Mouse (Mus musculus): ENCODE results near the gene Klk10.

Gene Klk10

GRCm38 (mm10) chr7:43796355-43796754 is 15.5 kb downstream of the Klk10 start:
- DNase-seq (ENCODE audit: low read depth, low spot score), result no peak

DNA sequence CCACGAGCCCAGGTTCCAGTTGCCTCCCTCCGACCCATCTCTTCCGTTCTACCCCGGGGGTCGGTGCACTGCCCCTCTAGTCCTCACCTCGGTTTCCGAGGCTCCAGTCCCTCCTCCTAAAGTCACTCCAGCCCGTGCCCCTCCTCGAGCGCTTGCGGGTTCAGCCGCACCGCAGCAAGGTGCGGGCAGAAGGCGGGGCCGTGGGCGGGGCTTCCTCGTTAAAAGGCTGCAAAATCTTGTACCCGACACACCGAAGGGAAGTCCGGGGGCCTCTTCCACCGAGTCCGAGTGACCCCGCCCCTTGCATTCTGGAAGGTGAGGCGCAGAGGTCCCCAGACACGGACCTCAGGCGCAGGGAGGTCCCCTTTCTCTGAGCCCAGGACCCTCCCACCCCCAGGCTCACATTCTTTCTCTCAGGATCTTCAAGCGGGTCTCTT is 16.5 kb downstream of the Klk10 start, which contains the start of gene Klk8:
Gene Klk8 (plus strand): TSS at position 245 of the 437 bp plus-strand sequence.
- peak; percentile 11 for DNase-seq (ENCODE audit: low read depth, low spot score)

DNA sequence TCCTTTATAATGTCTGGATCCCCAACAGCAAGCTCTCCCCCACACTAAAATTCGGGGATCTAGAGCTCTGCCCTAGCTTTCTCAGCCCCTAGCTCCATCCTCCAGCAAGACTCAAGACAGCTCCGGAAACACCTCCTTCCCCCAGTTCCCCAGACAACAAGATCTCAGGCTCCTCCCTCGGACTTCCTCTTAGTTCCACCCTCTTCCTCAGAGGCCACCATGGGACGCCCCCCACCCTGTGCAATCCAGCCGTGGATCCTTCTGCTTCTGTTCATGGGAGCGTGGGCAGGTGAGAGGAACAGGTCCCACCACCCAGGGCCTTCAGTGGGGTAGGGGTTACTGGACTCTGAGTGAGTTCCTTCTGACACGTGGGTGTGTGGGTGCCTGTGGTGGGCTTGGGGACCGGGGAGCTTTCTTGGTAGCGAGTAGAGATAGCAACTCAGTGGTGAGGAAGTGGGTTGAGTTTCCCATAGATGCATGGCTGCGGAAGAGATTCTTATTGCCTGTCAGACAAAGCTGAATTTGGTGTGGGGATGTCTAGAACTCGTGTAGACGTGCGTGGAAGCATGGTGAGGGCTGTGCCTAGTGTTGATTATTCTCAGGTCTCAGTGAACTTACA is 17.1 kb downstream of the Klk10 start:
- peak; percentile 7 for DNase-seq (ENCODE audit: low read depth, low spot score)

- DNase-seq (ENCODE audit: low read depth, low spot score), result no peak
These were observed 19.0 kb downstream of the Klk10 start for GRCm38 (mm10) chr7:43799876-43800275.

GRCm38 (mm10) chr7:43810994-43811393 is 30.2 kb downstream of the Klk10 start, which contains the start of gene Klk7:
TSS of gene Klk7 (plus strand) at chr7:43811294.
- DNase-seq (ENCODE audit: low read depth, low spot score), result no peak

DNA sequence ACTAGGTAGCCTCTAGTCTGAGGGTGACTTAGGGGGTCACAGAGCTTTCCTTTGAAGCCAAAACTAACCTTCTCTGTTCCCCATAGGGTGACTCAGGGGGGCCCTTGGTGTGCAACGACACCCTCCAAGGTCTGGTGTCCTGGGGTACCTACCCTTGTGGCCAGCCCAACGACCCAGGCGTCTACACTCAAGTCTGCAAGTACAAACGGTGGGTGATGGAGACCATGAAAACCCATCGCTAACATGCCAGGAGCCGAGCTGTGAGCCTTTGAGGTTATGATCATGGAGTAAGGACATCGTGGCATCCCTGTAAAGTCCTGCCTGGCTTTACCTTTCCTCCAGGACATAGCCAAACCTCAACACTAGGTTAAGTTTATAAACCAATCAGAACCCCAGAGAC is 34.4 kb downstream of the Klk10 start:
- no peak for DNase-seq (ENCODE audit: low read depth, low spot score)

DNA sequence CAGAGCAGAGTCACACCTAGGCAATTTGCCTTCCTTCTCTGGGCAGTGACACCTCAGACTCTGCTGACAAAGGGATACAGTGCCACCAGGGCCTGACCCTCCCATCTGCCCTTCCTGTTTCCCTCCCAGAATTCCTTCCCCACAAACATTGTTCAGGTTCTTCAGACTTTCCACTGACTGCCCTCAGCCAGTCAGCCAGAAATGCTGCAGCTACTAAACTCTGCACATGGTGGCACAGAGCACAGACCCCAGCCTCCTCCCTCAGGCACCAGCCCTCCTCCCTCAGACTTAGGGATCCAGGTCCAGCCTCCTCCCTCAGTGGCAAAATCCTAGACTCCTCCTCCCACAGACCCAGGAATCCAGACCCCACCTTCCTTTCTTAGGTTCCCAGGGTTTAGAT is 35.9 kb downstream of the Klk10 start:
- DNase-seq (ENCODE audit: low read depth, low spot score), result no peak

DNA sequence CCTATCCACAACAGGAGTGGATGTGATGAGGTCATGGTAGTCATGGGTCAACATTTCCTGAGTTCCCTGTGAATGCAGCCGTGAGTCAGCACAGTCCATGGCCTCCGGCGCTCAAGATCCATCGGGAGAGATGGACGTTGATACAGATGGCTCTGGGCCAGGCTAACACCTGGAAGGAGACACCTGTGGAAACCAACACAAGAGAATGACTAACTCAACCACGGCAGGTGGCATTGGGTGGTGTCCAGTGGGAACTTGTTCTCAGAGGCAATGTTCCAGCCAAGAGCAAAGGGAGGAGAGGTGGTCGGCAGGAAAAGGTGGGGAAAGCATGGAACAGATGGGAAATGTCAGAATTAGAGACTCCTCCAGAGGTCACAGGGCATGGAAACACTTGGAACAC is 40.7 kb downstream of the Klk10 start:
- DNase-seq (ENCODE audit: low read depth, low spot score), result no peak

DNA sequence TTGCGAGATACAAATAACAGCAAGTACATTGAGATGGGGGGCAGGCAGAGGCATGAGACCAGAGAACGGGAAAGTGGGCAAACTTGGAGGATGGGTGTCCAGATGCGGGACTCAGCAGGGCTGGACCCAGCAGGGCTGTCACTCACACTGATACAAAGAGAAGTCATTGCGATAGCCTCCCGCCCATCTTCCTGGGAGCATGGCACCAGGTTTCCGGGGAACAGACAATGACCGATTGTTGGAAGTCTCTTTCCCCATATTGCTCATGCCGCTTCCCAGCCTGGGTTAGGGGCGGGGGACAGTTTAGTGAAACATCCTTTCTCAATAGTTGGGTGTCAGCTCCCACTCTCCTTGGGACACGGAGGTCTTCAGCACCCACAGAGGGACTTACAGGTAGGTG is 43.4 kb downstream of the Klk10 start, which contains the start of gene Klk6:
Gene Klk6 (plus strand): TSS at position 301 of the 400 bp plus-strand sequence.
- DNase-seq (ENCODE audit: low read depth, low spot score), result no peak

DNA sequence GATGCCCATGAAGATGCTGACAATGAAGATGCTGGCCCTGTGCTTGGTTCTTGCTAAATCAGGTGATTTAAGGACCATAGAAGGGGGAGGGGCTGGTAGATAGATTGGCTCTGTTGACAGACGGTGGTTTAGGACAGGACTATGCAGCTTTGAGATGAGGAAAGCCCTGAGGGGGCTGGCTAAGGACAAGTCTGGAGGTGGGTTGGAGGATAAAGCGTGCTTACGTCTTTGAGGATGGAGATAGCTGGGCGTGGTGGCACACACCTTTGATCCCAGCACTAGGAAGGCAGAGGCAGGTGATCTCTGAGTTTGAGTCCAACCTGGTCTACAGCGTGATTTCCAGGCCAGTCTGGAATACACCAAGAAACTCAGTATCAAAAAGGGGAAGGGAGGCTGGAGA is 45.2 kb downstream of the Klk10 start:
- no peak for DNase-seq (ENCODE audit: low read depth, low spot score)

DNA sequence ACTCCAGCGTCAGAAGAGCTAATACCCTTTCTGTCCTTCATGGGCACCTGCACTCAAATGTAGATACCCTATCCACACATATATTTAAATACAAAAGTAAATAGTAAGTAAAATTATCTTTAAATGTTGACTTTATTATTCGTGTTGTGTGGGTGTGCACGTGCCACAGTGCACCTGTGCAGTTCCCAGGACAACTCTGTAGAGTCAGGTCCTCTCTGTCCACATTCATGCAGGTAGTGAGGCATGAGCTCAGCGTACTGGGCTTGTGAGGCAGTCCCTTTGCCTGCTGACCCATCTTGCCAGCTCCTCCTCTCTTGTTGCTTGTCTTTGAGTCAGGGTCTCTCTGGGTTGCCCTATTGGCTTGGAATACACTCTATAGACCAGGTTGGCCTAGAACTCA is 46.9 kb downstream of the Klk10 start:
- DNase-seq (ENCODE audit: low read depth, low spot score), result no peak

GRCm38 (mm10) chr7:43829006-43829405 is 48.2 kb downstream of the Klk10 start:
- no peak for DNase-seq (ENCODE audit: low read depth, low spot score)

Measured in forelimb bud, embryonic 11.5 days (tissue).